Mouse (Mus musculus) erythroblast, embryonic 14.5 days (primary cell): ENCODE results near the gene Sim2. TPM values are rescaled to one million over a fixed set of nuclear protein-coding genes. Genes with fewer than 3 reads are reported as not detected.

Experiments
- H3K27me3 ChIP-seq: 2 replicates; pipeline ENCODE4 v1.6.1; 2012; ENCODE audit warnings: inconsistent platforms; ENCODE audit not compliant: control insufficient read depth
- H3K36me3 ChIP-seq: 2 replicates; pipeline ENCODE4 v1.6.1; 2012; ENCODE audit warnings: mild to moderate bottlenecking, inconsistent platforms; ENCODE audit not compliant: control insufficient read depth
- H3K4me1 ChIP-seq: 2 replicates; pipeline ENCODE4 v1.6.1; 2012; ENCODE audit warnings: inconsistent platforms; ENCODE audit not compliant: control insufficient read depth
- H3K4me3 ChIP-seq: replicated peaks from 2 replicates; pipeline ENCODE3; 2012; ENCODE audit warnings: moderate library complexity, mild to moderate bottlenecking, inconsistent platforms
- H3K9me3 ChIP-seq: 2 replicates; pipeline ENCODE4 v1.6.1; 2012; ENCODE audit warnings: low read length, inconsistent platforms, mixed read lengths; ENCODE audit not compliant: control insufficient read depth
- GATA1 ChIP-seq: IDR thresholded peaks from 2 replicates; pipeline ENCODE4 v1.6.1; 2012; ENCODE audit warnings: low read length, inconsistent platforms, mixed read lengths
- TAL1 ChIP-seq: IDR thresholded peaks from 3 replicates; pipeline ENCODE4 v1.6.1; 2012; ENCODE audit warnings: low read length, inconsistent platforms, mixed read lengths
- polyA plus RNA-seq: library from polyadenylated mRNA; stranded (reverse); fragments of >175 nt; gene quantifications from 2 replicates; pipeline ENCODE4 v1.2.3, GENCODE M21; 2012

The Sim2 gene
- polyA plus RNA-seq, 1 experiment = not detected

DNA sequence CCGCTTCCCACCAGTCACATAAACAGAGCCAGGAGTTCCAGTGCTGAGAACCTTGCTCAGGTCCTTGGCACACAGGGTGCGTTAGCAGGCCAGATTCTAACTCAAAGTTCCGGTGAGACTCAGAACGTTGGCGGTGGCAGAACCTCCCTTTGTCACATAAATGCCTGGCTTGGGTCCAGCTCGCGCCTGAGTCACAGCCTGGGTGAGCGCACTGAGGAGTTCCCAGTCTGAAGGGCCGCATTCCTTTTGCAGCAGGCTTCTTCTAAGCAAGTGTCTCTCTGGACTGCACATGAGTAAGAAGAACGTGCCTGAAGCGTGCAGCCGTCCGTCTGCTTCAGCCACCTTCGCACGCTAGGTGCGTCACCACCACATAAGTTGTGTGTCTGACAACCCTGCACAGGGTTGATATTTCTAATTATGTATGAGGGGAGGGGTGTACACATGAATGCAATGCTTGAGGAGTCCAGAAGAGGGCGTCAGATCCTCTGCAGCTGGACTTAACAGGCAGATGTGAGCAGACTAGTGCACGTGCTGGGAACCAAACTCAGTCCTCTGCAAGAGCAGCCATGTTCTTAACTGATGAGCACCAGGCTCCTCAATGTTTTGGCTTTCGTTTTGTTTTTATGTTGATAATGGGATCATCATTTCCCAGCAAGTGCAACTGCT lies 9.2 kb upstream of the Sim2 start:
- H3K4me3 ChIP-seq = no peak overlapping the region
- H3K27me3 ChIP-seq = peaks cover 59% of the 10 kb centered on the region
- TF ChIP-seq GATA1 (no peak), TAL1 (no peak)

DNA sequence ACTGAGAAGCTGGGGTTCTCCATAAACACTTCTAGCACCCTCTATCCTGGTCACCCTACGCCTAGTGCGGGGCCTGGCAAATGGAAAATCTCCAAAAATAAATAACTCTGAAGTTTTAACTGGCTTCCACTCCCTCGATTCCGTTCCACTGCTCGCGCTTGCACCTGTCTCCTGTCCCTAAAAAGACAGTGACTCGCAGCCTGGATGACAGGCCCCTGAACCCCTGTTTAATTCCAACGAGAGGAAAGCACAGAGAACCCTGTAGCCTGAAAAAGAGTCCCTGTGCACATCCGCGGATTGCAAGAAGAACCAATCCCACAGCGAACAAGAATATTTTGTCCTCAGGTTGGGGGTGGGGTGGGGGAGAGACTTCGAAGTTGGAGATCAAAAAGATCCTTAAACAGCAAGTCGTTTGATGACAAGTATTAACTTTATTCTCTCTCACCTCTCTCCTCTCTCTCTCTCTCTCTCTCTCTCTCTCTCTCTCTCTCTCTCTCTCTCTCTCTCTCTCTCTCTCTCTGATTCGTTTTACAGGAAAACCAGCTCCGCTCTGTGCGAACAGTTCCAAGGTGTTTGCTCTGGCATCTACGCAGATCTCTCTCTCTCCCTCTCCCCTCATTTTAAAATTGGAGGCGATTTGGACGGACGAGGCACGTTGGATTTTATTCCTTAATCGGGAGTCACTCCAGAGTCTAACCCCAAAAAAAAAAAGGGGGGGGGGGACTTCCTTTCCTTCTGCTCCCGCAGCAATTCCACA lies 6.2 kb upstream of the Sim2 start:
- TF ChIP-seq GATA1 = no peak
- TF ChIP-seq TAL1 = no peak

More for the DNA sequence above, 9.2 kb upstream of the Sim2 start:
- H3K9me3 ChIP-seq = no peaks in the 10 kb centered on the region; the same call in 1 of the 2 replicates
- H3K36me3 ChIP-seq = no peaks in the 10 kb centered on the region
- H3K4me1 ChIP-seq = no peaks in the 10 kb centered on the region

DNA sequence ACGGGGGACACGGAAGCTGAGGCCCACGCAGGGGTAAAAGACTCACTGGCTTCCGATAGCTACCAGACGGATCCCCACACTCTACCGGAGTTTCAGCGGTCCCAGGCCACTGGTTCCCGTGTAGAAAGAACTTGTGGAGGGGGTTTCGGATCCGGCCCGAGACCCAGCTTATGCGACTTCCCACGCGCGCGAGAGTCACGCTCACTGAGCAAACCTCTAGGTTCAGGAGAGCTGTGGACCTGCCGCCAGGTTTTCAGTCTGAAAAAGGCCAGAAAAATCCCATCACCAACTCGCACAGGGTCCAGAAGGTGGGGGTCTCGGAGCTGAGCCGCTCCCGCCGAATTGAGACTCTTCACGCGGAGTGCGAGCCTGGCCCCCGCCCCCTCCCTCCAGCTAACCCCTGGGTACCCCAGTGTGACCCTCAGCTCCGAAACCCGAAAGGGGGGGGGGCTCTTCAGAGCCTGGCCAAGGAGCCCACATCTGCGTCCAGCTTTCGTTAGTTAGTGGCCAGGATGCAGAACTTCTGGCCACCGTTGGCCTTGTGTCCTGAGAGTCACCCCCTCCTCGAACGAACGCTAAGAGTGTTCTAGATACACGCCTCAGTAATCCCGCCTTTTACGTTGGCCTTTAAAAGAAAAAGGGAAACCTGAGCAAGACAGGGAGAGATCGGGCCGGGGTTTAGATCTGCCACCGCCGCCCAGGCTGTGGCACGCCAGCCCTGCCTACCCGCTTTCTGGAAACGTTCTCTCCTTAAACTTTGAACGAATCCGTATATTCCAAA lies 5.5 kb upstream of the Sim2 start:
- H3K27me3 ChIP-seq = peaks cover 92% of the 10 kb centered on the region
- TF ChIP-seq GATA1 (no peak), TAL1 (no peak)
- no peak overlapping the region for H3K4me3 ChIP-seq
- no peaks in the 10 kb centered on the region; the same call in 1 of the 2 replicates for H3K9me3 ChIP-seq
- no peaks in the 10 kb centered on the region for H3K4me1 ChIP-seq
- no peaks in the 10 kb centered on the region for H3K36me3 ChIP-seq

More for the DNA sequence above, 6.2 kb upstream of the Sim2 start:
- Histone ChIP-seq H3K4me1 (no peaks in the 10 kb centered on the region), H3K36me3 (no peaks in the 10 kb centered on the region), H3K9me3 (no peaks in the 10 kb centered on the region; the same call in 1 of the 2 replicates), H3K27me3 (peaks cover 87% of the 10 kb centered on the region), H3K4me3 (no peak overlapping the region)

DNA sequence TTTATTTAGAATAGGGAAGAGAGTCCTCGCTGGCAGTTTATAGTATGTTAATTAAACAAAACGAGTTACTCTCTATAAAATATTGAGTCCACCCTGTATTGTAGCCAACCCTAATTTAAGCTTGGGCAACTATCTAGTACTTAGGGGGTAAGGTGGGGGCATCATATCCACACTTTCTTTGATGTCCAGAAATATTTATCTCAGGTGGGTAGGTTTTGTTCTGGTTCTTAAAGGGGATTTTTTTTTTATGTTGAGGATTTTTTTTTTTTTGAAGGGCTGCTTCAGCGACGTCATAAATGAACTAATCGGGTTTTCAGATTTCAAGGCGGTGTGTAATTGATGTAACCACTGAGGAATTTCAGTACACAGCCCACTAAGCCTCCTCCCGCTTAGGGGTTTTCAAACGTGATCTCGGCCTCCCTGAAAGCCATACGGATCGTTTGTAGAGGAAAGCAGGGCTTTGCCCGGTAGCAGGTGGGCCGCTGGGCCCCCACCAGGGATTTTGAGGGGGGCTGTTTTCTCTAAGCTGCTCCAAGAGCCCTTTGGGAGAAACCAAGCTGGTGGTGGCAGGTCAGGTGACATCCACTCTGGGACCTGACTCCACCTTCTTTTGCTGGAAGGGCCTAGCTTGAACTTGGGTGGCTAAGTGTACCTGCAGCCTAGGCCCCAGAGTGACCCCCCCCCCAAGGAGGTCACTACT lies 4.7 kb upstream of the Sim2 start:
- no peaks in the 10 kb centered on the region for H3K36me3 ChIP-seq
- no peak overlapping the region for H3K4me3 ChIP-seq
- no peaks in the 10 kb centered on the region; the same call in 1 of the 2 replicates for H3K9me3 ChIP-seq
- H3K4me1 ChIP-seq = no peaks in the 10 kb centered on the region
- H3K27me3 ChIP-seq = peaks cover 98% of the 10 kb centered on the region
- TF ChIP-seq GATA1 = no peak
- TF ChIP-seq TAL1 = no peak

- TF ChIP-seq GATA1 (no peak), TAL1 (no peak)
- Histone ChIP-seq H3K27me3 (peaks cover 100% of the 10 kb centered on the region), H3K4me1 (no peaks in the 10 kb centered on the region), H3K36me3 (no peaks in the 10 kb centered on the region), H3K4me3 (no peak overlapping the region), H3K9me3 (peaks cover 5% of the 10 kb centered on the region; the same call in 1 of the 2 replicates)
These were observed 3.1 kb upstream of the Sim2 start for GRCm38 (mm10) chr16:94081596-94081995.

DNA sequence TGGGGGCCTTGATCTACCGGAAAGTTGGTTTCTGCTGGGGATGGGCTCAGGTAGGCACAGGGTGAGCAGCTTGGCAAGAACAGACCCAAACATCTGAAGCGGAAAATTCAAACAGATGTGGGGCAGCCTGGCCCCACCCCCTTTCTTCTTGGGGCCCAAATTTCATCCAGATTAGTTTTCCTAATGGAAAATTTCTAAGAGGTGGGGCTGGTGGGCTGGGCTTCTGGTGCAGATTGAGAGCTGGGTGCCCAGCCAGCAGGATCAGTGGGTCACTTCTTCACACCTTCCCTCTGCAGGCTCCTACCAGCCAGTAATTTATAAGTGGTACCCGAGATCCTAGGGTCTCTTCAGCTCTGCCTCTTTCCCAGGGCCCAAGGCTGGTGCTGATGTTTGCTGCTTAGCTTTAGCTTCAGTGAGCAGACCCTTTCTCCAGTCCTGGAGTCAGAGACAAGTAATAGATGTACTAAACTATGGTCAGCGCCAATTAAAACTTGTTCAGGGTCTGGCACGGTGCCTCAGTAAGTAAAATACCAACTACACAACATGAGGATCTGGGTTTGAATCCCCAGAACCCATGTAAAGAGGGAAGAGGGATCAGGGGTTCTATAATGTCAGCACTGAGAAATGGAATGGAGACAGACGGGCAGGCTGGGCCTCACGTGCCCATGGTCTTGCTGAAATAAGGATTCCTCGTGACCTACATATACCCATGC lies 2.6 kb upstream of the Sim2 start:
- Histone ChIP-seq H3K27me3 (peaks cover 100% of the 10 kb centered on the region), H3K4me3 (no peak overlapping the region), H3K9me3 (peaks cover 5% of the 10 kb centered on the region; the same call in 1 of the 2 replicates), H3K36me3 (no peaks in the 10 kb centered on the region), H3K4me1 (no peaks in the 10 kb centered on the region)
- TF ChIP-seq TAL1 = no peak
- no peak for TF ChIP-seq GATA1

- H3K9me3 ChIP-seq = peaks cover 5% of the 10 kb centered on the region; the same call in 1 of the 2 replicates
- TF ChIP-seq GATA1 (no peak), TAL1 (no peak)
- no peaks in the 10 kb centered on the region for H3K36me3 ChIP-seq
- peaks cover 100% of the 10 kb centered on the region for H3K27me3 ChIP-seq
- no peak overlapping the region for H3K4me3 ChIP-seq
- no peaks in the 10 kb centered on the region for H3K4me1 ChIP-seq
These were observed 1.5 kb upstream of the Sim2 start for GRCm38 (mm10) chr16:94082960-94083847.
